Mouse (Mus musculus): ENCODE measurements around the gene Dclre1b.

DNA sequence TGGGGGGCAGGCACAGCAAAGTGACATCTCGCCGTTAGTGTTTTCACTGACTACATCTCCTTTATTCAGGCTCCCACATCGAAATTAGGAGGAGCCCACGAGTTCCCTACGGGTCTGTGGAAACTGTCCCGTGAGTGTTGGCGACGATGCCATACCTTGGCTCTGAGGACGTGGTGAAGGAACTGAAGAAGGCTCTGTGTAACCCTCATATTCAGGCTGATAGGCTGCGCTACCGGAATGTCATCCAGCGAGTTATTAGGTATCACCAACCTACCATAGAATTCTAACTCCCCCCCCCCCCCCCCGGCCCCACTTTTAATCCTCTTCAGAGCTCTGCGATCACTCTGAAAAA, 531 bp upstream of the Dclre1b start:
- TF ChIP-seq CTCF (IDR thresholded peaks at IDR 0.05; ENCODE audit: low read depth) (no peak), EP300 (optimal IDR thresholded peaks at IDR 0.05) (no peak)

Measured in stomach, postnatal 0 days (tissue).